8 mouse cellular contexts compared by ENCODE assay signal in genomic region chr15:83088495-83089428, GRCm38 (mm10). TPM values are rescaled to one million over a fixed set of nuclear protein-coding genes. Genes with fewer than 3 reads are reported as not detected.
DNase-seq lines count a peak whose midpoint lies in the region; ATAC-seq and TF ChIP-seq lines count a peak whose summit lies in the region.
"Had no signal": no experiment of that assay in that cellular context is flagged by ENCODE, and none has a peak within 500 bp of the region (broad histone marks: within the 10 kb centered on the region; RNA-seq: fewer than 3 reads in every experiment).

No protein-coding gene starts in this region.

- TF ChIP-seq EP300 in ES-Bruce4 (IDR thresholded peaks at IDR 0.05; ENCODE audit: insufficient read depth, low read depth, low read length): peak; percentile 37; the same call in 1 of the 2 replicates

- no peak for TF ChIP-seq POLR2A in ES-Bruce4 (IDR thresholded peaks at IDR 0.05; ENCODE audit: insufficient read depth, low read length)

- no peaks in the 10 kb centered on the region for H3K27me3 ChIP-seq in ES-Bruce4 (ENCODE audit: control insufficient read depth, insufficient read depth, low read length, poor library complexity, severe bottlenecking)
- H3K27me3 ChIP-seq in embryonic facial prominence, embryonic 10.5 days (replicated peaks; ENCODE audit: low read depth, poor library complexity, severe bottlenecking): peaks cover 53% of the 10 kb centered on the region
- H3K27me3 ChIP-seq in intestine, postnatal 0 days (replicated peaks; ENCODE audit: control insufficient read depth, insufficient read depth, low read length): no peaks in the 10 kb centered on the region
- peaks cover 4% of the 10 kb centered on the region; the same call in 1 of the 2 replicates for H3K27me3 ChIP-seq in midbrain, embryonic 14.5 days (ENCODE audit: control insufficient read depth, insufficient read depth, low read length)

- ATAC-seq in intestine, postnatal 0 days: peak; percentile 49; the same call in 1 of the 2 replicates
- no peak for ATAC-seq in midbrain, embryonic 14.5 days (ENCODE audit: low FRiP score, low TSS enrichment)

- DNase-seq in embryonic facial prominence, embryonic 10.5 days (ENCODE audit: low spot score): peak; percentile 22
- DNase-seq in midbrain, embryonic 14.5 days: no peak
- no peak for DNase-seq in frontal cortex, postnatal 14 days (ENCODE audit: low spot score in 2 of 2)
- no peak for DNase-seq in cerebellum, adult 11-12 months
- no peak for DNase-seq in urinary bladder, postnatal 10 days (ENCODE audit: low spot score)
- DNase-seq: cerebellum, adult 8-10 months had no signal

- H3K4me1 ChIP-seq in ES-Bruce4 (ENCODE audit: control insufficient read depth, insufficient read depth, low read length): peaks cover 5% of the 10 kb centered on the region
- H3K4me1 ChIP-seq in embryonic facial prominence, embryonic 10.5 days: peaks cover 34% of the 10 kb centered on the region
- no peaks in the 10 kb centered on the region for H3K4me1 ChIP-seq in intestine, postnatal 0 days (replicated peaks; ENCODE audit: control insufficient read depth, insufficient read depth, low read length)
- H3K4me1 ChIP-seq in midbrain, embryonic 14.5 days (ENCODE audit: control insufficient read depth, insufficient read depth, low read length): peaks cover 20% of the 10 kb centered on the region

- no peaks in the 10 kb centered on the region for H3K9me3 ChIP-seq in ES-Bruce4 (replicated peaks; ENCODE audit: control insufficient read depth, insufficient read depth, low read length, poor library complexity, severe bottlenecking)
- no peaks in the 10 kb centered on the region for H3K9me3 ChIP-seq in embryonic facial prominence, embryonic 10.5 days
- H3K9me3 ChIP-seq in intestine, postnatal 0 days (ENCODE audit: control insufficient read depth): no peaks in the 10 kb centered on the region
- no peaks in the 10 kb centered on the region for H3K9me3 ChIP-seq in midbrain, embryonic 14.5 days (ENCODE audit: control insufficient read depth, low read length)

- H3K27ac ChIP-seq in ES-Bruce4 (ENCODE audit: insufficient read depth, low read length): no peak overlapping the region
- no peak overlapping the region for H3K27ac ChIP-seq in embryonic facial prominence, embryonic 10.5 days (replicated peaks)
- H3K27ac ChIP-seq in intestine, postnatal 0 days (ENCODE audit: low read depth, low read length): no peak overlapping the region
- no peak overlapping the region for H3K27ac ChIP-seq in midbrain, embryonic 14.5 days (replicated peaks; ENCODE audit: low read depth, low read length)

- H3K9ac ChIP-seq in ES-Bruce4 (ENCODE audit: low read depth, poor library complexity, severe bottlenecking): no peak overlapping the region
- no peak overlapping the region for H3K9ac ChIP-seq in intestine, postnatal 0 days (ENCODE audit: low read depth, low read length)
- peak overlapping the region; percentile 26; the same call in 1 of the 2 replicates for H3K9ac ChIP-seq in midbrain, embryonic 14.5 days (replicated peaks; ENCODE audit: low read length)

- no peaks in the 10 kb centered on the region for H3K36me3 ChIP-seq in ES-Bruce4 (ENCODE audit: control insufficient read depth, insufficient read depth, low read length, poor library complexity, severe bottlenecking)
- H3K36me3 ChIP-seq in embryonic facial prominence, embryonic 10.5 days (replicated peaks): no peaks in the 10 kb centered on the region
- no peaks in the 10 kb centered on the region for H3K36me3 ChIP-seq in intestine, postnatal 0 days (ENCODE audit: control insufficient read depth, insufficient read depth)
- H3K36me3 ChIP-seq in midbrain, embryonic 14.5 days (ENCODE audit: control insufficient read depth, insufficient read depth, low read length): no peaks in the 10 kb centered on the region

- H3K4me3 ChIP-seq in ES-Bruce4 (ENCODE audit: low read depth, low read length): no peak overlapping the region
- H3K4me3 ChIP-seq in embryonic facial prominence, embryonic 10.5 days: peak overlapping the region; percentile 43
- no peak overlapping the region for H3K4me3 ChIP-seq in intestine, postnatal 0 days (ENCODE audit: low read depth, low read length)
- H3K4me3 ChIP-seq in midbrain, embryonic 14.5 days (replicated peaks; ENCODE audit: low read depth, low read length): no peak overlapping the region

- peak overlapping the region; percentile 35 for H3K4me2 ChIP-seq in intestine, postnatal 0 days (replicated peaks; ENCODE audit: low read depth)
- H3K4me2 ChIP-seq in midbrain, embryonic 14.5 days (ENCODE audit: low read length): peak overlapping the region; percentile 38

- no peak for TF ChIP-seq CTCF in ES-Bruce4 (IDR thresholded peaks at IDR 0.05; ENCODE audit: low read depth, low read length)
- no peak for TF ChIP-seq CTCF in intestine, postnatal 0 days (IDR thresholded peaks at IDR 0.05; ENCODE audit: low read depth)

- 4% methylated on average over 27 of the region's 27 CpGs for WGBS in embryonic facial prominence, embryonic 10.5 days
- WGBS in intestine, postnatal 0 days: 16% methylated on average over 27 of the region's 27 CpGs
- 5% methylated on average over 27 of the region's 27 CpGs for WGBS in midbrain, embryonic 14.5 days

RNA-seq across cellular contexts. Expression of gene Serhl, which starts 0.5 kb away (rescaled TPM):
- polyA plus RNA-seq in ES-Bruce4 (2011; ENCODE audit: insufficient read depth, insufficient read length, low read depth, missing spikeins): 20.5 and 20.7 TPM in 2 replicates
- 49.0 and 50.5 TPM in 2 replicates for polyA plus RNA-seq in embryonic facial prominence, embryonic 10.5 days (2016; fragmentation: Nextera tagmentation; extraction: Ambion mirVana)
- 58.5 and 65.6 TPM in 2 replicates for polyA plus RNA-seq in intestine, postnatal 0 days (2015; fragmentation: Nextera tagmentation; extraction: Ambion mirVana)
- 23.1 and 24.7 TPM in 2 replicates for polyA plus RNA-seq in midbrain, embryonic 14.5 days (2014; fragmentation: Nextera tagmentation; extraction: Ambion mirVana)

RNA-seq across cellular contexts. Expression of gene Rrp7a, which starts 33.8 kb away (rescaled TPM):
- polyA plus RNA-seq in ES-Bruce4 (2011; ENCODE audit: insufficient read depth, insufficient read length, low read depth, missing spikeins): 90.8 and 102 TPM in 2 replicates
- polyA plus RNA-seq in embryonic facial prominence, embryonic 10.5 days (2016; fragmentation: Nextera tagmentation; extraction: Ambion mirVana): 87.2 and 90.4 TPM in 2 replicates
- 32.1 and 32.7 TPM in 2 replicates for polyA plus RNA-seq in intestine, postnatal 0 days (2015; fragmentation: Nextera tagmentation; extraction: Ambion mirVana)
- polyA plus RNA-seq in midbrain, embryonic 14.5 days (2014; fragmentation: Nextera tagmentation; extraction: Ambion mirVana): 57.0 and 62.3 TPM in 2 replicates

RNA-seq across cellular contexts. Expression of gene Nfam1, which starts 55.7 kb away (rescaled TPM):
- polyA plus RNA-seq in ES-Bruce4 (2011; ENCODE audit: insufficient read depth, insufficient read length, low read depth, missing spikeins): 3.3 and 5.8 TPM in 2 replicates
- polyA plus RNA-seq in embryonic facial prominence, embryonic 10.5 days (2016; fragmentation: Nextera tagmentation; extraction: Ambion mirVana): 2.4 and 2.6 TPM in 2 replicates
- 1.1 and 1.2 TPM in 2 replicates for polyA plus RNA-seq in intestine, postnatal 0 days (2015; fragmentation: Nextera tagmentation; extraction: Ambion mirVana)
- 1.2 and 2.9 TPM in 2 replicates for polyA plus RNA-seq in midbrain, embryonic 14.5 days (2014; fragmentation: Nextera tagmentation; extraction: Ambion mirVana)
